8 mouse cellular contexts compared by ENCODE assay signal in the genomic region with DNA sequence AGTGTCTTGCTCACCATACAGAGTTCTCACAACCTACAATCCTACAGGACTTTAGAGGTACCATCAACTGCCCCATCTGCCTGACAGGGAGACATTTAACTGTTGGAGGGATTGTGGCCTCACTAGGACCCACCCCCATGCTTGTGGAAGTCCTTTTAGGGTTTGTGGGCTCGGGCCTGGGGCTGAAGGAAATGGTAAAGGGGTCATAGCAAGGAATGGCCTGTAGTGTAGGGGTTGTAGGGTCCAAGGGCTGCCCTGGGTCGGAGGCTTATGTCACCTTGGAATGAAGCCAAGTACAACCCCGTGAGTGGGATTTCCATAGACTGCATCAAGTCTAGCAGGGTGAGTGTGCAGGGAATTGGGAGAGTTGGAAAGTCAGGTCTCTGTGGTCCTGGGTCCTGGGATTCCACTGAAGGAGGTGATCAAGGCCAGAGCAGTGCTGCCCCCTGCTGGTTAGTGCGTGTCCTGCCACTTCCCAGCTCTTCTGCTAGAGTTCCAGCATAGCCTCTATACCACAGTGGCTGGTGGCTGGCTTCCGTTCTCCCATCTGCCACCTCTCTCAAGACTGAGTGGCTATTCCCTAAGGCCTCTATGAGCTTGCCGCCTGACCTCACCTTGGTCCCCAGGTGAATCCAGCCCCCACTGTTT. TPM values are rescaled to one million over a fixed set of nuclear protein-coding genes. Genes with fewer than 3 reads are reported as not detected.
DNase-seq lines count a peak whose midpoint lies in the region; ATAC-seq and TF ChIP-seq lines count a peak whose summit lies in the region.

No protein-coding gene starts in this region.

- H3K27ac ChIP-seq in cerebellum, adult 2 months (ENCODE audit: insufficient read depth, low read length): no peak overlapping the region
- no peak overlapping the region for H3K27ac ChIP-seq in thymus, adult 2 months (ENCODE audit: control insufficient read depth, insufficient read depth, low read length)
- no peak overlapping the region for H3K27ac ChIP-seq in embryonic fibroblast, embryonic 13.5 days (ENCODE audit: insufficient read depth, low read length)
- no peak overlapping the region for H3K27ac ChIP-seq in kidney, embryonic 15.5 days

- no peaks in the 10 kb centered on the region for H3K9me3 ChIP-seq in kidney, embryonic 15.5 days (replicated peaks)

- peak; percentile 51 for TF ChIP-seq CTCF in cerebellum, adult 2 months (IDR thresholded peaks at IDR 0.05; ENCODE audit: borderline replicate concordance, insufficient read depth, low read depth, low read length)
- peak; percentile 76; the same call in 1 of the 2 replicates for TF ChIP-seq CTCF in thymus, adult 2 months (IDR thresholded peaks at IDR 0.05; ENCODE audit: borderline replicate concordance, control insufficient read depth, extremely low read depth, insufficient read depth, low read length, poor library complexity)
- peak; percentile 85 for TF ChIP-seq CTCF in embryonic fibroblast, embryonic 13.5 days (IDR thresholded peaks at IDR 0.05; ENCODE audit: borderline replicate concordance, insufficient read depth, low read length)

- no peak overlapping the region for H3K4me3 ChIP-seq in cerebellum, adult 2 months (replicated peaks; ENCODE audit: insufficient read depth, low read depth, low read length)
- H3K4me3 ChIP-seq in thymus, adult 2 months (ENCODE audit: control insufficient read depth, insufficient read depth, low read length): no peak overlapping the region
- H3K4me3 ChIP-seq in embryonic fibroblast, embryonic 13.5 days (ENCODE audit: insufficient read depth, low read length): no peak overlapping the region
- H3K4me3 ChIP-seq in kidney, embryonic 15.5 days (replicated peaks): no peak overlapping the region

- DNase-seq in cerebellum, adult 2 months: peak in 1 of 2 experiments; percentile 31
- no peak for DNase-seq in cerebellum, adult 11-12 months
- peak; percentile 46 for DNase-seq in thymus, adult 2 months
- DNase-seq in thymus, adult 18-20 months: no peak
- DNase-seq in lung, postnatal 10 days: peak; percentile 78
- DNase-seq in spleen, postnatal 4 days (ENCODE audit: low spot score in 2 of 2): peak; percentile 62 to 88

- TF ChIP-seq POLR2A in cerebellum, adult 2 months (IDR thresholded peaks at IDR 0.05; ENCODE audit: borderline replicate concordance, insufficient read depth, low read length): no peak
- TF ChIP-seq POLR2A in thymus, adult 2 months (IDR thresholded peaks at IDR 0.05; ENCODE audit: control insufficient read depth, extremely low read depth, insufficient read depth, low read length, poor library complexity): no peak
- TF ChIP-seq POLR2A in embryonic fibroblast, embryonic 13.5 days (IDR thresholded peaks at IDR 0.05; ENCODE audit: low read depth, low read length): no peak

- H3K4me1 ChIP-seq in cerebellum, adult 2 months (ENCODE audit: control insufficient read depth, insufficient read depth, low read length): no peaks in the 10 kb centered on the region
- no peaks in the 10 kb centered on the region for H3K4me1 ChIP-seq in thymus, adult 2 months (replicated peaks; ENCODE audit: control insufficient read depth, insufficient read depth, low read length)
- H3K4me1 ChIP-seq in embryonic fibroblast, embryonic 13.5 days (ENCODE audit: control insufficient read depth, insufficient read depth, low read length): no peaks in the 10 kb centered on the region
- H3K4me1 ChIP-seq in kidney, embryonic 15.5 days: peaks cover 26% of the 10 kb centered on the region

- no peaks in the 10 kb centered on the region for H3K36me3 ChIP-seq in thymus, adult 2 months (ENCODE audit: control insufficient read depth, insufficient read depth, low read length)
- peaks cover 73% of the 10 kb centered on the region for H3K36me3 ChIP-seq in kidney, embryonic 15.5 days

- no peak overlapping the region for H3K4me2 ChIP-seq in kidney, embryonic 15.5 days

- H3K9ac ChIP-seq in kidney, embryonic 15.5 days: no peak overlapping the region

- 53% methylated on average over 6 of the region's 6 CpGs for WGBS in cerebellum, adult 2 months
- 63% methylated on average over 6 of the region's 6 CpGs for WGBS in thymus, adult 2 months
- 42% methylated on average over 6 of the region's 6 CpGs for WGBS in kidney, embryonic 15.5 days

- H3K27me3 ChIP-seq in cerebellum, adult 2 months (ENCODE audit: control insufficient read depth, insufficient read depth, low read length): no peaks in the 10 kb centered on the region
- no peaks in the 10 kb centered on the region for H3K27me3 ChIP-seq in thymus, adult 2 months (ENCODE audit: control insufficient read depth, insufficient read depth, low read length)
- no peaks in the 10 kb centered on the region for H3K27me3 ChIP-seq in kidney, embryonic 15.5 days

- ATAC-seq in kidney, embryonic 15.5 days (replicated peaks; ENCODE audit: low FRiP score): peak; percentile 12; the same call in 1 of the 2 replicates

RNA-seq across cellular contexts. Expression of a gene that starts 19.6 kb away (rescaled TPM):
- polyA plus RNA-seq in cerebellum, adult 2 months (2012; rRNA removed): 0.18 and 0.27 TPM in 2 replicates
- 11.8 and 16.0 TPM in 2 replicates for polyA plus RNA-seq in thymus, adult 2 months (2012; rRNA removed)
- polyA plus RNA-seq in embryonic fibroblast, embryonic 13.5 days (2011; ENCODE audit: insufficient read length, low read depth, missing spikeins): 2.0 and 3.0 TPM in 2 replicates
- 7.9 and 10.3 TPM in 2 replicates for polyA plus RNA-seq in kidney, embryonic 15.5 days (2015; fragmentation: Nextera tagmentation; extraction: Ambion mirVana)

RNA-seq across cellular contexts. Expression of a gene that starts 30.9 kb away (rescaled TPM):
- polyA plus RNA-seq in cerebellum, adult 2 months (2012; rRNA removed): 13.5 and 14.9 TPM in 2 replicates
- polyA plus RNA-seq in thymus, adult 2 months (2012; rRNA removed): 9.0 and 10.3 TPM in 2 replicates
- 18.6 and 19.5 TPM in 2 replicates for polyA plus RNA-seq in embryonic fibroblast, embryonic 13.5 days (2011; ENCODE audit: insufficient read length, low read depth, missing spikeins)
- 40.3 and 46.8 TPM in 2 replicates for polyA plus RNA-seq in kidney, embryonic 15.5 days (2015; fragmentation: Nextera tagmentation; extraction: Ambion mirVana)

Comparison
In these comparisons a context has a peak if more than half of its experiments do, and no peak if none do; other contexts are left out.
1. DNase-seq: peak in thymus, adult 2 months (single experiment), lung, postnatal 10 days (single experiment) and spleen, postnatal 4 days (2 of 2); none in cerebellum, adult 11-12 months (single experiment) and thymus, adult 18-20 months (0 of 2).
2. Peak in every context shown above with its lines, with median percentiles within 50 percentile points of each other: CTCF ChIP-seq.